Mouse (Mus musculus): ENCODE results near the gene Npy4r.

Npy4r gene

DNA sequence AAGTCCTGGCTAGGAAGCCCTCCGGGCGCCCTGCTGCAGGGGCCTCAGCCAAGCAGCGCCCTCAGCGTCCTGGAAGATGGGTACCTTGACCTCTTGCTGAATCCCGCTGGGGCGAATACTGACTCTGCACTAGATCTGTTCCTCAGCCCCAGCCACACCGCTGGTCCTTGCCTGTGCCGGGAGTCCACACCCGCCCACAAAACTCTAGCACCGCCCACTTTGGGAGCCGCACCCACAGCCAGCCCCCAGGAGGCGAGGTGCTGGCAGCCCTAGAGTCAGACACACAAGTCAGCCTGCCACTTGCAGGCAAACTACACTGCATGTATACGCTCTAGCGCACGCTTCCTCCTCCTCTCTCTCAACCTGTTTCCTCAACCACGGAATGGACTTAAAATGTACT is at the start of gene Npy4r:
TSS of gene Npy4r (minus strand) at position 148 of the 400 bp plus-strand sequence.
- DNase-seq (ENCODE audit: low read depth in 1 of 2, low spot score in 2 of 2): no peak

DNA sequence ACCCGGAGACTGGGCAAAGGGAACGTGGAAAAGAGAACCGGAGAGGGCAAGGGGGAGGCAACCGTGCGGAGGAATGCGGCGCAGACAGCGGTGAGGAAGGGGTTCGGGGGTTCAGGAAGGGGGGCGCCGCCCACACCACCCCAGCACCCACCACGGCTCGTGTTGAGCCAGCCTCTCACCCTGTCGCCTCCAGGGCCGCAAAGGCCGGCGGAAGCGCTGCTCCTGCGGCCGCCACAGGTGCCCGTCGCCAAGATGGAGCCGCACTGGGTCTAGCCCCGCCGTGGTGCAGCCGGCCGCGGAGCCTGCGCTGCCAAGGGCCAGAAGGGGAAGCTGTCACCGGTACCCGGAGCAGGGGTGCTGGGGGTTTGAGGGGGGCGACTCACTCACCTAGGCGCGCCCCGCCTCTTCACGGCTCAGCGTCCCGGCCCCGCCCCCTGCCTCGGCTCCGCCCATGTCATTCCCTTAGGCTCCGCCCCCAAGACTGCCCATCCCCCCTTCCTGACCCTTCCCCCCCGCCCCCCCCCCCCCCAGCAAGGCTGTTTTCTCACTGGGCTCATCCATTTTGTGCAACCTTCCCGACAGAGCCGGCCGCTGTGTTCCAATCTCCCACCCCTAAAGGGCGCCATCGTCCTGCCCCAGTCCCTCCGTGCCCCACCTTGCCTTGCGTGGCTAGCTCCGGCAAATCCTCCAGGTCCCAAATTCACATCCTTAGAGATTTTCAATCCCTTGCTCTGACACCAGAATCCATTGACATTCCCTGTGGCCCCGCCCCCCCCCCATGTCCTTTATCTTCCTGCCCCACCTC is 49.1 kb upstream of the Npy4r start, which contains the start of gene Gprin2:
TSS of gene Gprin2 (minus strand) at position 423 of the 805 bp plus-strand sequence.
- DNase-seq (ENCODE audit: low read depth in 1 of 2, low spot score in 2 of 2): no peak

DNA sequence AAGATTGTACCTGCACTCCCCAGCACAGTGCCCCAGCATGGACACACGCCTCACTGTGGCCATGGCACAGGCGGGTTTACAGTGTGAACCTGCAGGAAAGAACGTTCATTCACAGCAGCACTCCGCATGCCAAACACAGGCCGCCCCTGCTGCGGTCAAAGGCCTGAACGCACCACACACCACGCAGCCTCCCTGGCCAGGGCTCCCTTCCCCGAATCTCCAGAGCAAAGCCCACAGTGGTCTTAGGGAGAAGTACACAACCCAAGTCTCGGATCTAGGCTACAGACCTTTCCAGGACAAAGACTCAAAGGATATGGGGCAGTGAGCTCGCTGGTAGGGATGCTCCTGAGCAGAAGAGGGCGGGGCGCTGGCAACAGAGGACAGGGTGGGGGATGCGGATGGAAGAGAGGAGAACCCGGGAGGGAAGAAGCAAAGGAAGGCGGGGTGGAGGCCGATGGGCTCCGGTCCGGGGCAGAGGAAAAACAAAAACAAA is 48.5 kb upstream of the Npy4r start:
- DNase-seq (ENCODE audit: low read depth in 1 of 2, low spot score in 2 of 2): no peak

DNA sequence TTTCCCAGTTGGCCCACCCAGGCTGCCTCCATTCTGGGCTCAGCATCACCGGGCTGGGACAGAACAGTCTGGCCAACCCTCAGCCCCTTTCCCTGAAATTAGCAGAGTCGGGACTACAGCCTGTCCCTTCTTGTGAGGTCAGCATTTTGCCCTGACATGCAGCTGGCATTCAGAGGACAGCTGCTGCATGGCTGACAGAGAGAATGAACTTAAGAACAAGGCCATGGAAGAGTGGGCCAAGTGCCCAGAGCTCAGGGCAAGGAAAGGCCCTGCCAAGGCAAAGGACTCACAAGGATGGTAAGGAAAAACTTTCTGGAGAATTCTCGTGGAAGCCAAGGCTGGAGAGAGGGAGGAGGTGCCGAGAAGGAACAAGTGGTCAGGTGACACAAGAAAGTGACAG is 44.4 kb upstream of the Npy4r start:
- no peak for DNase-seq (ENCODE audit: low read depth in 1 of 2, low spot score in 2 of 2)

DNA sequence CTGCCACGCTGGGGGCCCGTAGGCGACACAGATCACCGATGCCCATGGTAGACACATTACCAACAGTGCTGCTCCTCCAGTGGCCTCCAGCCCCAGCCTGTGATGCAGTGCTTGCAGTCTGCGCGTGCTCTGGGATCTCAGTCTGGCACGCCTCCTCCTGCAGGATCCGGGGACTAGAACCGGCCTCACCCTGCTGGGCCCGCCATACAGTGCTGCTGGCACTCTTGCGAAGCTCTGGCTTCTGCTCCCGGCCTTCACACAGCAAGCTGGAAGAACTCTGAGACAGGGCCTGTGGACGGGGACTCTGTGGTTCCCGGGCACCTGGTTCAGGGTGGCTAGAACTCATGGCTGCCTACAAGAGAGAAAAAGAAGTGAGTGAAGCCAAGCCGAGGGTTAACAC is 43.2 kb upstream of the Npy4r start:
- DNase-seq (ENCODE audit: low read depth in 1 of 2, low spot score in 2 of 2): no peak

DNA sequence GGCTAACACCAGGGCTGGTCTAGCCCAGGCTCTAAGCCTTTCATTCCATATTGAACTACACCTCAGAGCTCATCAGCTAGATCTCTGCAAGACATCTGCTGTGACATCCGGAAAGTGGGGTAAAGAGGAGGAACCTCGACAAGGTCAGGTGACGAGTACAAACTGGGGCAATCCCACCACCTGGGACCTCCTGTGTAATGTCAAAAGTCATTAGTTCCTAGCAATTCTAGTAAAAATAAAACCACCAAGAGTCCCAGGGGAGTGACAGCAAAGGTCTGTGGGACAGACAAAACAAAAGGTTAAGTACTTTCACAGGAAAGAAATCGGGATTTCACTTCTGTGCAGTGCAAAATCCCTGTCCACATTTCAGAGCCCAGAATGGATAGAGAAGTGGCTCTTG is 41.6 kb upstream of the Npy4r start:
- DNase-seq (ENCODE audit: low read depth in 1 of 2, low spot score in 2 of 2): no peak

DNA sequence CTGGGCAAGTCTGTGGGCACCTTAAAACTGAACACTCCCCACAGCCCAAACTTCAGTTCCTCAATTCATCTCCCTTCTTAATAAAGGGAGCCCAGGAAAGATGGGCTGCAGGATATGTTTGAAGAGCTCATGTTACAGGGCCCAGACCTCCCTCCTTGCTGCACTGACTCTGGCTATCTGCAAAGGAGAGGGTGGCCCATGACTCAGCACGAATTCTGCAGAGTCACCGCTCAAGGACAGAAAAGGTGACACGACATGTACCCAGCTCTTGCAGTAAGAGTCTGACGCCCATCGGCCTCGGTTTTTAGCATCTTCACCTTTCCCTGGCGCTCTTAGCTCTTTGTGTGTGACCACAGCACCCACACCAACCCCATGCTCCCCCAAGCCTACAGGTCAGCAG is 38.1 kb upstream of the Npy4r start:
- no peak for DNase-seq (ENCODE audit: low read depth in 1 of 2, low spot score in 2 of 2)

DNA sequence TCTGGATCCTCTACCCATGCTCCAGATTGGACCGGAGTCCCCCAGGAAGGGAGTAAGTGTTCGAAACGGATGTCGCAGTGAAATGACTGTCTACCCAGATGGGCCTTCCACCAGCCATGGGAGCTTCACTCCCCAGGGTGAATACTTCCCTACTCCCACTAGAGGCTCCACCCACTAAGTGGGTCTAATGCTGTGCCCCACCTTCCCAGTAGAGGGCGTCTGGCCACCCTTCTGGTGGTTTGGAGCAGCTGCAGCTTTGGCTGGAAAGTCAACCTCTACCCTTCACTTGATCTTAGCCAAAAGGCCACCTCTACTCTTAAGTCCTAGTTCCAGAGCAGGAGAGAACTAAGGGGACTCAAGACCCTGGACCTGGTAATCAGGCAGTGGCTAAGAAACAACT is 36.3 kb upstream of the Npy4r start:
- DNase-seq (ENCODE audit: low read depth in 1 of 2, low spot score in 2 of 2): peak in 1 of 2 experiments; percentile 10

DNA sequence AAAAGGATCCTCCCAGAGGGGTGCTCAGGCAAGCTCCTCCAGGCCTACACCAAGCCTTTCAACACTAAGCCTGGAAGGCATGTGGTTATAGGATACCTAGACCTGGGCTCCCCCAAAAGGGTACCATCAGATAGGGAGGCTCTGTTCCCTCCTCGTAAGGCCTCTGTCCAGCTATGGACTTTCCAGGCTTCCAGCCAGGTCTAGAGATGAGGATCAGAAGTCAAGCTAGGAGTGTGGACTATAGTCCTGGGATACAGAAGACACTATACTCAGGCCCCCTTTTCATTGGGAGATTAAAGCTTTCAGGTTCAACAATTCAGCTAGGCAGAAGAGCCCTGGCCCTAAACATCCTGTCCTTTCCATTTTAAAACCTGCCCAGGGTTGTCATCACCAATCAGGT is 30.8 kb upstream of the Npy4r start:
- no peak for DNase-seq (ENCODE audit: low read depth in 1 of 2, low spot score in 2 of 2)

DNA sequence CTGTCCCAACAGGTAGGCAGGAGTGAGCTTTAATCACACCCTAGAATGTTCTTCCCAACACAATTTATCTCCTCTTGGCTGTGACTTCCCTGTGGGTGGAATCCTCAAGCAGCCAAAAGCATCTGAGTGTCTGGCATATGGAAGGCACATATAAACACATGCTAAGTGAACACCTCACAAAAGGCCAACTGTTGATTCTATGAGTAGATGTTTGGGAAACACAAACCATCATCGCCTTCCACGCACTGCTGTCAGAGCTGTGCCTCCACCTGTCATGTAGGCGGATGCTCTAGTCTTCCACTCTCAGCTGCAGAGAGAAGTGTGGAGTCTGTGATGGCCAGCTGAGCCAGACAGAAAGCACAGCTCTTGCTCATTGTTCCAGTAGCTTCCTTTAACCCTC is 27.1 kb upstream of the Npy4r start:
- no peak for DNase-seq (ENCODE audit: low read depth in 1 of 2, low spot score in 2 of 2)

DNA sequence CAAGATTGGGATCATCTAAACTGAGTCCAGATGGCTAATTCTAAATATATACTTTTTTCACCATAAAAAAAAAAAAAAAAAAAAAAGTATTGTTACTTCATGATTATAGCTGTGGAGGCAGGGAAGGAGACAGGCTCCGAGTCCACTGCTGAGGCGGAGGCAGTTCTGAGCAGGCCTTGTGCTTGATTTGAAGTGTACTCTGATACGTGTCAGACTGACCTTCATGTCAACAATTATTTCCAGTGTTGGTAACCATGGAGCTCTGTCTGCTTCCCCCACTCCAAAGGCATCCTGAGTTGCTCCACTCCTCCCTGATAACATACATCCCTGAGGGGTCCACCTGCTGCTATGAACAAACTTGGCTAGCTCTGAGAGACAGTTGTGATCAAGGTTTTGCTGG is 18.8 kb upstream of the Npy4r start:
- no peak for DNase-seq (ENCODE audit: low read depth in 1 of 2, low spot score in 2 of 2)

DNA sequence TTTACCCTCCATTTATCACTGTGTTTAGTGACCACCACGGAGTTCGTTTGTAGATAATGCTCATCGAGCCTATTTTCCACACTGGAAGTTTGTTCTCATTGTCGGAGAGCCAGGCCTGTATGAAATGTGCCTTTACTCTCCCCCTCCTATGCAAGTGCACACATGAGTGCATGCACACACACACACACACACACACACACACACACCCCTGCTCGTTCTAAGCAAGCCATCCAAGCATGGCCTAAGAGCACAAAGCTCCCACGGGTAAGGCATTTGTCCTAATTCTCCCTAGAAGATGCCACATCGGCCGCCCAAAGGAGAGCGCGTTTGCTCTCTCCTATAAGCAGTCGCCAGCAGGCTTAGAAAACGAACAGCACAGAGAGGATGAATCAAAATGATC is 3.5 kb upstream of the Npy4r start:
- DNase-seq (ENCODE audit: low read depth in 1 of 2, low spot score in 2 of 2): no peak

DNA sequence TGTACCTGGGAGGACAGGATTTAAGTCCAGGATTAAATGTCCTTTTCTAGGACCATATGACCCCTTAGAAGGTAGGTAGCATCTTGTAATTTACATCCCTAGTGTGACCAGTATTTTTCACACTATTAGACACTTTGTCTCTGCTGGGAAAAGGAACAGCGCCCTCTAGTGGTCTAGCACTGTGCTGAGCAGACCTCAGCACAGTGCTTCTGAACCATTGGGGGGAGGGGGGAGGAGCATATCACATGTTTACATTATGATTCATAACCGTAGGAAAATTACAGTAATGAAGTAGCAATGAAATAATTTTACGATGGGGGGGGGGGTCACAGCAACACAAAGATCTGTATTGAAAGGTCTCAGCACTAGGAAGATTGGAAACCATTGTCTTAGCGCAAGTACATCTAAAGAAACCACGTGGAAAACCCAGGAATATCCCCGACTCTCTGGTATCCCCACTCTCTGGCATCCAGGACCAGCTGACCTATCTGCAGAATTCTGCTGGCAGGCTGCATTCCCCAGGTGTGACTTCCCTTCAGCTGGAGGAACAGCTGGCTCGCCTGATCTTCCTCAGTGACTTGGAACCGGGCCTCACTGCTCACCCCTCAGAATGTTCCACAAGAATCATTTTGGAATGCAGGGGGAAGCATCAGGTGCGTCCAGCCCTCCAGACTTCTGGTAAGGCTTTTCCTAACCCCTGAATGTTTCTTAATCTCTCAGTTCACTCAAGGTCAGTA is 2.5 kb upstream of the Npy4r start:
- no peak for DNase-seq (ENCODE audit: low read depth in 1 of 2, low spot score in 2 of 2)

DNA sequence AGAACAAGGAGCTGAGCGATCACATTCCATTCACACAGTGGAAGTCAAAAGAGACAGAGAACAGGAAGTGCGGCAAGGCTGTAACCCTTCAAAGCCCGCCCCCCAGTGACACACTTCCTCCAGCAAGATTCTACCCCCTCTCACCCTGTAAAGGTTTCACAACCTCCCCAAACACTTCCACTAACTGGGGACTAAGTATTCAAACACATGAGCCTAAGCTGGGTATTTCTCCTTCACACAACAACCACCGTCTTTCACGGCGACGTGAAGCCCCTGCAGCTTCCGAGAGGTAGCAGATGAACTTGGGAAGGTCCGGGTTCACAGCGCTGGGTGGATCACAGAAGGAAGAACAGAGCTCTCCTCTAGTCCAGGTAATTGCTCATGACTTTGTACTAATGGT is 9.4 kb downstream of the Npy4r start:
- DNase-seq (ENCODE audit: low read depth in 1 of 2, low spot score in 2 of 2): no peak

DNA sequence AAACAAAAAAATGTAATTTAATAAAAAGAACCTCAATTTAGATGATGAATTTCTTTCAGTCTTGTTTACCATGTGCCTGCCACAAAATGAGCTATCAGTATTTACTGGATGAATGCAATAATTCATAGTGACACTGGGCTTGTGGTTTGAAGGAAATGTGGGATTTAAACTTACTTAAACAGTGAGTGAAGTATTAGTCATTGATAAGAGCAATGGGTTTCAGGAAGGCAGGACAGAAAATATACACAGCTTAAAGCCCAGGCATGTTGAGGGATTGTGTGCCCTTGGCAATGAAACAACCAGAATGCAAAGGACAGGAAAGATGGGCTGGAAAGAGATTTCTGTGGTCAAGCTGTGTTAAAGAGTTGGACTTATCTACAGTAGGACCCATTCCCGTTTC is 10.0 kb downstream of the Npy4r start:
- no peak for DNase-seq (ENCODE audit: low read depth in 1 of 2, low spot score in 2 of 2)

DNA sequence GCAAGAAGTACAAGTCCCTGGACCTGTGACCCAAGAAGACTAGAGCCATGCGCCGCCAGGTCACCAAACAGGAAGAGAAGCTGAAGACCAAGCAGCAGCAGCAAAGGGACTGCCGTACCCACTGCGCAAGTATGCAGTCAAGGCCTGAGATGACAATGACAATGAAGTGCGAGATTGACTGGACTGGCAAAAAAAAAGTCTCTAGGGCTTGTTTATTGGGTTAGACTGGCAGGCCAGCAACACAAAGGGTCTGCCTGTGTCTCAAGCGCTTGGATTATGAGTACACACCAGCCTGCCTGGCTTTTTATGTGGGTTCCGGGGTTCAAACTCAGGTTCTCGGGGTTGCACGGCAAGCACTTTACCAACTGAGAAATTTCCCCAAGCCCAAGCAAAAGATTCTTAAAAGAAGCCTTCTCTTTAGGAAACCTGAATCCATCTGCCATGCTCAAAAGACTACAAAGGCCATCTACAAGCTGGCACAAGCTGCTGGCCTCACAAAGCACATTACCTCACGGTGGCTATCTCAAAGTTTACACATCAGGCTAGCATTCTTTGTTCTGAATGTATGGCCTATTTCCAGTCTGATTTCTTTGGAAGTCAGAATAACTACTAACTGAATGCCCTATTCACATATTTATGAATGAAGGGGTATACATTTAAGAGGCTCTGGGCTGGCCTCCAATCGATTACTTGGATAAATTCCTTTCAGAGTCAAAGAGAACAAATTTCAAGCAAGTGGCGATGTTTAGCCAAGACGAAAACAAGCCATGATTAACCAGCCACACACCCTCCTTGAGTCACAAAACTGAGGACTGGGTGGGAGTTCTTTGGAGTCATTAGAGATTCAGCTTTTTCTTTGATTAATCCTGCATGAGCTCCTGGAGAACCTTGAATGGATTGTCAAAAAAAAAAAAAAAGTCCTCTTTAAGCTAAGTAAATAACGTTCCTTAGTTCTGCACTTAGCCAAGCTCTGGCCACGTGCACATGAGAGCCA is 12.3 kb downstream of the Npy4r start:
- no peak for DNase-seq (ENCODE audit: low read depth in 1 of 2, low spot score in 2 of 2)

DNA sequence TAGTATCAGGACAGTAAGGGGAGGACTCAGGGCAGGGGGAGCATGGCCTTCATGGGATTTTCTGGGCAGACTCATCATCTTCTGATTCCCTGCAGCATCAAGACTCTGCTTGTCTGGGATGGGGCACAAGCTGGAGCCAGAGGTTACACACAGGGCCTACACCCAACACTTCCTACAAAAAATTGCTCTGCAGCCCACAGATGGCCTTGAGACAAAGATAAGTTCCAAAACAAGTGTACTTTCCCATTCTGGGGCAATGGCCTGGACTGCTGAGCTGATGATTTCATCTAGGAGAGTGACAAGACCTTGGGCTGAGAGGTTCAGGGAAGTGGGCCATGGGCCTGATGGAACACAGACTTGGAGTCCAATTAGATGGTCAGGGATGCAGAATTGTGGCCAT is 16.9 kb downstream of the Npy4r start:
- DNase-seq (ENCODE audit: low read depth in 1 of 2, low spot score in 2 of 2): no peak

DNA sequence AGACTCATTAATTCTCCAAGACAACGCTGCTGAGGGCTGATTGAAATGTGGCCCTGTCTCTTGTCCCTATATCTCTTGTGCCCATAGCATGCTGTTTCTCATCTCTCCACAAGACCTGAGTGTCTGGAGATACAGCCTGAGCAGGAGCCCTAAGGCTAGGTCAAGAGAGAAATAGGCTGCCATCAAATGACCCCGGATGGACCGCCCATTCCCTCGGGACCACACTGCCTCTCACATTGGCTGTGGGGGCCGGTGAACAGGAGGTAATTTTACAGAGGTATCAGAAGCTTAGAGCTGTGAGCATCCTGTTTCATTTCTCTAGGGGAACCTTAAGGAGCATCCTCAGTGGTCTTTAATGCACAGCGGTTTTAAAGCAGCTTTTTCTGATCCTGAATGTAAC is 21.1 kb downstream of the Npy4r start:
- DNase-seq (ENCODE audit: low read depth in 1 of 2, low spot score in 2 of 2): no peak

DNA sequence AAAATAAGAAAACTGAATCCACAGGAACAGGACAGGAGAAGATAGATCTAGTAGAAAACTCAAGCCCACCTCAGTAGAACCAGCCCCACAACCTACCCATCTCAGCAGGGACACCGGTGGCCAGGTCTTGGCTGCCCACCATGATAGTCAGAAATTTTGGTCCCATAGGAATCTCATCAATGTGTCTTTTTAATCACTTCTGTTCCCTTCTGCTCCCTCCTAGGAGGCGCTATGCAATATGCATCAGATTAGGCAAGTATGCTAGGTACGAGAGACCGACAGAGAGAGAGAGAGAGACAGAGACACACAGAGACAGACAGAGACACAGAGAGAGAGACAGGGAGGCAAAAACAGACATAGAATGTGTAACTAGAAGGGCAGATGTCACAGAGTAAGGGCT is 30.6 kb downstream of the Npy4r start:
- no peak for DNase-seq (ENCODE audit: low read depth in 1 of 2, low spot score in 2 of 2)

DNA sequence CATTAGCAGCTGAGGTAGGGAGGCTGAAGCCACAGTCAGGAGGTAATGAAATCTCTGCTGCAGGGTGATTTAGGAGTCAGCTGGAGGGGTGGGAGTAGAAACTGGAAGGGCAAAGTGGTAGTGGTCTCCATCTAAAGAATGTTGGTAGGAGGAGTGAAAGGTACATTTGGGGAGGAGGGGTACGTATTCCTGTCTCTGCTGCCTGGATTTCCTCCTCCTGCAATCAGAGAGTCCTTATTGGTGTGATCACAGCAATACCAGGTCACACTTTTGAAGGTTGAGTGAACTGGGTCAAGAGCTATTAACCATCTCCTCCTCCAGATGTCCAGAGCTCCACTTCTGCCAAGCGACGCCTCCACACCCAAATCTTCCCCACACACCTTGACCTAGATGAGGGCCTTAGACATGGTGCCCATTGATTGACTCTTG is 31.4 kb downstream of the Npy4r start:
- no peak for DNase-seq (ENCODE audit: low read depth in 1 of 2, low spot score in 2 of 2)

Measured in monocyte, adult 2 months (primary cell).